Mouse (Mus musculus) erythroblast, adult 5-6 weeks (primary cell): ENCODE measurements around the gene Mcf2. TPM values are rescaled to one million over a fixed set of nuclear protein-coding genes. Genes with fewer than 3 reads are reported as not detected.

ENCODE experiments used
- total RNA-seq, 2 experiments: library from RNA; stranded (forward) in 1 of 2; stranded (reverse) in 1 of 2; fragments of 150-400 nt in 1 of 2; fragments of 200-764, 138-1000 nt in 1 of 2; gene quantifications; 2 replicates each; pipeline versions ENCODE4 v1.2.3 to v1.2.4; 2015 to 2017; ENCODE audit warnings: low replicate concordance in 2 of 2

The Mcf2 gene
- total RNA-seq, 2 experiments from 2014 or later = not detected

Other genes starting within 250 kb of the Mcf2 start
- gene F9, start 179.6 kb downstream of the Mcf2 start, total RNA-seq (2015; ENCODE audit: low replicate concordance) = not detected in 2 replicates
- not detected in 2 replicates for gene F9, start 179.6 kb downstream of the Mcf2 start, total RNA-seq (2017; ENCODE audit: low replicate concordance)